Mouse (Mus musculus) frontal cortex, postnatal 14 days (tissue): ENCODE measurements around the gene Nup93.

ENCODE experiments used
- DNase-seq, 2 experiments: peaks; one replicate each; pipeline ENCODE4 v3.0.0; 2022; ENCODE audit warnings: low spot score in 2 of 2

Gene Nup93

DNA sequence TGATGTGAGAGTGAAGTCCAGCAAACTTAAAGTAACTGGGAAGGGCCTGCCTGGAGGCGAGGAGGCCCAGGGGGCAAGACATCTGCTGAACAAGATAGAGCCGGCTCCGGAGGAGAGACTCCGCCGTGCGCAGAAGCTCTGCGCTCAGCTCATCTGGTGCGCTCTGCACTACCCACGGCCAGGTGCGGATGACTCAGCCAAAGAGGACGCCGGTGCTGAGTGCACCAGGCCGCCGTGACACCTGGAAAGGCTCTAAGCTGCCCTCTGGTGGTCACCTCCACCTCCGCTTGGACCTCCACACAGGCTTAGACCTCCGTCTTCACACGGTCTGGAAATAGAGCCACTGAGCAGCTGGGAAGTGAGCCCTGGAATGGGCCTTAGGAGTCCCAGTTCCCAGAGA lies 27.8 kb upstream of the Nup93 start:
- DNase-seq: no peak

DNA sequence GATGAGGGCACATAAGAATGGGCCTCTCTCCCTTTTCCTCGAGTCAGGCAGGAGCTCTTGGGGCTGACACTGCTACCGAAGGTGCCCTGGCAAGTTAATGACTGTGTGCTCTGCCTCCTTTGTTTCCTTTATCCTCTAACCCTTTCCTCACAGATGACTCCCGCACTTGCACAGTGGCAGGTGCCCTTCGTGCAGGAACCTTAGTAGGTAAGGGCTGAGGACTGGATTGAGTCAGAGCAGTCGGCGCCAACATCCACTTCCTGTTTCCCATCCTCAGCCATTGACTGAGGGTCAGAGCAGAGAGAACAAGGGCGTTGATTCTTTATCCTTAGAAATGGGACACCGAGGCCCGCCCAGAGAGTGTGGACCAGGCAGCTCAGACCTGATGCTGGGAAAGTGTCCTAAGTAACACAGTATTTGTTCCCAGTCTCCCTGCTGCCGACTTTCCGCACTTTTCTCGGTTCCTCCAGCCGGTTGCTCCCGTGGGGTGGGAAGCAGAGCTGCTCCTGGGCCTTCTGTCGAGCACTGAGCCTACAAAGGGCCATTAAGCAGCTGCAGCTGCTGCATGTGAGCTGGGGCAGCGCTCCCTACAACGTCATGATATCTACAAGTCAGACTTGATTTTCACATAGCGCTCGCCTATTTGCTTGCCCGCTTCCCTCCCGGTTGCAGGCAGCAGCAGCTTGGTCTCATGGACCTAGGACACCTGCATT lies 26.9 kb upstream of the Nup93 start:
- DNase-seq: no peak

GRCm38 (mm10) chr8:94189275-94190031 lies 24.9 kb upstream of the Nup93 start:
- peak in 1 of 2 experiments; percentile 77 for DNase-seq

GRCm38 (mm10) chr8:94191101-94191691 lies 23.2 kb upstream of the Nup93 start:
- DNase-seq: no peak

DNA sequence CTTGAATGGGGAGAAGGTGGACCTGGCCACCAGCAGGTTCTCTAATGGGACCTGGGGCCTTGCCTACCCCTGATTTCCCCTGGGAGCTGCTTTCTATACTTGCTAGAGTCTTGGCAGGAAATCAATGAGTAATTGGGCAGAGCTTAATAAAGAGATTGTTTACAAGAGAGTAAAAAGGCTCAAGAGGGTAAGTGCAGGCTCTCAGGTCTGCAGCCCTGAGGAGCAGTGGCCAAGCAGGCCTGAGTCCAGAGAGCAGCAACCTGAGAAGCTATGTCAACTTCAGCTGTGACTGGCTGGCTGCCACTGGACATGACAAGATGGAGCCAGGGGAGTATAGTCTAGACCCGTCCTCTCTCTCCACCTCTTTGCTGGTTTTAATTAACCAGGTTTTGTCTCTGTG lies 21.4 kb upstream of the Nup93 start:
- DNase-seq: no peak

DNA sequence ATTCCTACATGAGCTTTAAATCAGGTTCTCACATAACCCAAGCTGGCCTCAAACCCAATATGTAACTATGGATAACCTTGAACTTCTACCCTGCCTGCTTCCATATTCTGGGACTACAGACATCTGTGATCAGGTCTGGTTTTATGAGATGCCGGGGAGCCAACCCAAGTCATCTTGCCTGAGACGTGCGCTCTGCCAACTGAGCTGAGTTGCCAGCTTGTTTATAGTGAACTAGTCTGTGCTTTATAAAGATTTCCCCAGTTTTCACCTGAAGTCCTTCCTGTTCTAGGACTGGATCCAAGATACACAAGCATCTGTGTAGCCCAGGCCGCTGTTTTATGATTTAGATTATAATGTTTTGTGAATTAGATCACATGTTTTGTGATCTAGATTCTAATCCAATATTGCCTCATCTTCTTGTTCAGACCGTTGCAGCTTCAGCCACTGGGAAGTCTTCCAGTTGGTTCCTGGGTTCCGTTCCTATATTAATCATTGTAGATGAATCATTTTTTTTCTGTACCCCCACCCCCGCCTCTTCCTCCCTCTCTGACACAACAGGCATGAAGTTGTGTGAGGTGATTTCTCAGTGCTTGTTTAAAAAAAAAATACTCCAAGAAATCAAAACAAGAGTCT lies 19.7 kb upstream of the Nup93 start:
- DNase-seq: no peak

- peak in 1 of 2 experiments; percentile 70 for DNase-seq
These were observed 15.0 kb upstream of the Nup93 start for GRCm38 (mm10) chr8:94199202-94199869.

DNA sequence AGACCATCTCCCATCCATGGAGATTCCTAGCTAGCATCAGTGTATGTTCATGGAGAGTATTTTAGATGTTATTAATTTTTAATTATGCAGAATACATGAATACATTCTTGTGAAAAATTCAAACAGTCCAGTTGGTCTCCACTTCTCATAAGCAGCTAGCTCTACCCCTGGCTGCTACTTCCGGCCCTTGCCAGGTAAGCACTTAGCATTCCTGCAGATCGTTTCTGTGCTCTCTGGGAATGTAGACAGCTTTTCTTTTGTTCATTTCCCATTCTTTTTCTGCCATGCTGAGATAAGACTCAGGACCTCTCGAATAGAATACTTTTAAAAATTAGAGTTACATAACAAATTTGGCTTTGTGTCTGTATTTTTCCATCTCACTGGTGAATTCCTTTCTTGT lies 10.3 kb upstream of the Nup93 start:
- DNase-seq: no peak

DNA sequence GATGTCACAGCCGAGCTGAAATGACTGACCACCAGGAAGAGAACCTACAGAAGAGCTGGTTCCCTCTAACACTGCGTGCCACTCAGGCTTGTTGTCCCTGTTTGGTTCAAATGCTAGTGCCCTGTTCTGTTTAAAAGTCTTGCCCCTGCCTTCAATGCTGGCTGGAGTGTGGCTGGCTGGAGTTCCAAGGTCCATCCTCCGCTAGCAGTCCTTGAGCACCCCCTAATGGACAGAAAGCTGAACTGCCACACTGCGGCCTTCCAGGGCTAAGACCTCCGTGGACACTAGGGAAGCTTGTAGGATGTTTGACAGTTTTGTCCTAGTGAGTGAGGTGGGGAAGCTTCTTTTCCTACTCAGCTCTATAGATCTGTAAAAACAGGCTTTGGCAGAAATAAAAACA lies 8.6 kb upstream of the Nup93 start:
- no peak for DNase-seq

GRCm38 (mm10) chr8:94206256-94206655 lies 8.1 kb upstream of the Nup93 start:
- DNase-seq: no peak

GRCm38 (mm10) chr8:94207491-94207890 lies 6.9 kb upstream of the Nup93 start:
- DNase-seq: no peak

DNA sequence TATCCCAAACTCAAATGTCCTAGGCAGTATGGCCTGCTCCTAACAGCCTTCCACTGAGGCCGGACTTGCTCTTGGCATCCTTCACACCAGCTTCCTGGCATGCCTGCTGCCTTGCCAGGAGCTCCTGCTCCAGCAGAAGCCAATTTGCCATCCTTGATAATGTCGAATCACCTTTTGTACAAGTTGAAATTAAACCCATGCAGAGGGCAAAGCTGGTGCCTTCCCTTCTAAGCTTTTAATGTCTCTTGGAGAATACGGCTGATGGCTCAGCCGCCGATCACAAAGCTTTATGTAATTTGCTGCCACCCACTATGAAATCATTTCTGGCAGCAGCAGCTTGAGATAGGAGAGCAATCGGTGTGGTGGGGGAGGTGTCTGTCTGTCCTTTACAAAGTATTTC lies 4.7 kb upstream of the Nup93 start:
- DNase-seq: no peak

DNA sequence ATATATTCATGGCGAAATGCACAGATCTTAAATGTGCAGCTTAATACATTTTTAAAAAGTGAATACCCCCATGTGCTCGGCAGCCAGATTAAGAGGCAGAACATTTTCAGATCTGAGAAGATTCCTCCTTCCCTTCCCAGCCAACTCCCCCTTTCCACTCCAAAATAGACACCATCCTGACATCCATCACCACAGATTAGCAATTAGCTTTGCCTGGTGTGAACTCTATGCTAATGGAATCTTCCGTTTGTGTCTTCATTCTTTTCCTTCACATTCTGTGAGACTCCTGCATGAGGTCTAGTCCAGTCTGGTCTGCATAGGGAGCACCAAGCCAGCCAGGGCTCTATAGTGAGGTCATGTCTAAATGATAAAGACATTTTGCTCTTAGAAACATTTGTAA lies 4.1 kb upstream of the Nup93 start:
- no peak for DNase-seq

DNA sequence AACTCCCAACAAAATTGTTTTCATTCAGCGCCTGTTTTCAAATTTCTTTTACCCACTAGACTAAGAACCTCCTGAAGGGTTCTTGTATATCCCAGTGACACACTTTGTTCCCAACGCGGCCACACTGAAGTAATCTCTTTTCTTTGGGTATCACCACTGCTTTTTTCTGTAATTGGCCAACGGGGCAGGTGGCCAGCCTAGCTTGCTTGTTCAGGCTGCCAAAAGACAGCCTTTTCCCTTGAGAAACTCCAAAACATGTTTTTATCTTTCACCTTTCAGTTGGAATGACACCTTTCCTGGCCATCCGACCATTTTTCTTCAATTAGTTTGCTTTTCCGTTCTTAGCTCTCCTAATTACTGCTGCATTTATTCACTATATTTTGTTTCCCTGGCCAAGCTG lies 545 bp upstream of the Nup93 start:
- DNase-seq: no peak

- DNase-seq: no peak
These were observed 13.1 kb downstream of the Nup93 start for GRCm38 (mm10) chr8:94227381-94227939.

GRCm38 (mm10) chr8:94240240-94240751 lies 25.9 kb downstream of the Nup93 start:
- no peak for DNase-seq

DNA sequence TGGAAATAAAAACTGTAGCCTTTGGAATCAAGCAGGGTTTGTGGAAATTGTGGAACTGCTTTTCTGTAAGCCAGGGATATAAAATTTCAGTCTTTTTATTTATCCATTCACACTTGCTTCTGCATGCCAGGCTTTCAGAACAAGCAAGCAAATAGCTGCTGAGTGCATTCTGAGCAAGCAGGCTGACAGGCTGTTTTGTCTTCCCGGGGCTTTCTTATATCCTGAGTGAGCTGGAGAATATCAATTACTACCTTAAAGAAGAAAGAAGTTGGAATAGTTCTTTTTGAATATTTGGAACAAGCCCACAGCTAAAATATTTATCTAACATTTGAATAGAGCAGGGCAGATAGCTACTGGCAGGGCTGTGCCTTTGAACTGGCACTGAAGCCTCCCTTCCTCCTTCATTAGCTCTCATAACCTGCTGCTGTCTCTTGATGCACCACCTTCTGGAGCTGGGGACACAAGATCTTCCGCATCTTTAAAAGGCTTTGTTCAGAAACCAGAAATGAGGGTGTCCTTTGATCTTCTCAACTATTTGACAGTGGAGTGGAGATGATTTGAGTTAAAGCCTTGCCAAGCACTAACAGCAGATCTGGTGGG lies 35.6 kb downstream of the Nup93 start:
- no peak for DNase-seq

DNA sequence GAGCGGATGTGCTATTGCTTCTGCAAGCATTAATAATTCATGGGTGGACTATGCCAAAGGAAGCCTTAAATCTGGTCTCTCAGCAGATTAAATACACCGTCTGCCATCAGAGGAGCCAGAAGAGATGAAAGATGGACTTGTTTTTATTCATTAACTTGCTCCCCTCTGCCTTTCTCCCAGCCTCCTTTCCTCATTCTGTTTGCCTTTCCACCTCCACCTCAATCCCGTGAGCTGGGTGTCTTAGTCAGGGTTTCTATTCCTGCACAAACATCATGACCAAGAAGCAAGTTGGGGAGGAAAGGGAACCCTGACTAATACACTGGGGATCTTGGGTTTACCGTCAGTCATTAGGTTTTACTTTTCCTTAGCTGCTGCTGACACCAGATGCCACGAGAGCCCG lies 44.5 kb downstream of the Nup93 start:
- no peak for DNase-seq

GRCm38 (mm10) chr8:94262626-94263297 lies 48.4 kb downstream of the Nup93 start:
- no peak for DNase-seq
